Mouse (Mus musculus): ENCODE measurements around the gene Cep131. TPM values are rescaled to one million over a fixed set of nuclear protein-coding genes. Genes with fewer than 3 reads are reported as not detected.

Cep131 gene
- 6.5 and 7.0 TPM in 2 replicates for polyA plus RNA-seq (2015; fragmentation: Nextera tagmentation; extraction: Ambion mirVana)

DNA sequence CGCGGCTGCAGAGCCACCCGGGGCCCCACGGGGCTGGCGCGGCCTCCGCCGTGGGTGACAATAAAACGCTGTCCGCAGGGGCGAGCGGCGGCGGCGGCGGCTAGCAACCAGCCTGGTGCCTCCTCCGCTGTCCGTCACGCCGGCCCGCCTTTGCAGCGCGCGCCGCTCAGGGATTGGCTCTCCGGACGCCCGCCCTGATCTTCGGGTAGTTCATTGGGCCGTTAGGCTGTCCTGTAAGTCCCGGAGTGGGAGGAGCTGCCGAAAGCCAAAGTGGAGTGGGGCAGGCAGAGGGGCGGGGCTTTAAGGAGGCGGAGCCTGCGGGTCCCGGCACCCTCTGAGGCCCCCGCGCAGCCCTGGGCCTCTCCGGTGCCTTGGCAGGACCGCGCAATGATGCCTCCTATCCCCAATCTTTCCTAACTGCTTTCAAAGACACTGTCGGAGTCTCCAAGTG, at the start of gene Cep131:
Gene Cep131, minus strand, starts transcription at position 126 of the 451 bp plus-strand sequence.

GRCm38 (mm10) chr11:120098588-120099511, 12.2 kb upstream of the Cep131 start, which contains the start of the genes Tepsin and Ndufaf8:
Gene Tepsin (minus strand): TSS chr11:120098731.
Gene Ndufaf8 (plus strand): TSS chr11:120098928.

DNA sequence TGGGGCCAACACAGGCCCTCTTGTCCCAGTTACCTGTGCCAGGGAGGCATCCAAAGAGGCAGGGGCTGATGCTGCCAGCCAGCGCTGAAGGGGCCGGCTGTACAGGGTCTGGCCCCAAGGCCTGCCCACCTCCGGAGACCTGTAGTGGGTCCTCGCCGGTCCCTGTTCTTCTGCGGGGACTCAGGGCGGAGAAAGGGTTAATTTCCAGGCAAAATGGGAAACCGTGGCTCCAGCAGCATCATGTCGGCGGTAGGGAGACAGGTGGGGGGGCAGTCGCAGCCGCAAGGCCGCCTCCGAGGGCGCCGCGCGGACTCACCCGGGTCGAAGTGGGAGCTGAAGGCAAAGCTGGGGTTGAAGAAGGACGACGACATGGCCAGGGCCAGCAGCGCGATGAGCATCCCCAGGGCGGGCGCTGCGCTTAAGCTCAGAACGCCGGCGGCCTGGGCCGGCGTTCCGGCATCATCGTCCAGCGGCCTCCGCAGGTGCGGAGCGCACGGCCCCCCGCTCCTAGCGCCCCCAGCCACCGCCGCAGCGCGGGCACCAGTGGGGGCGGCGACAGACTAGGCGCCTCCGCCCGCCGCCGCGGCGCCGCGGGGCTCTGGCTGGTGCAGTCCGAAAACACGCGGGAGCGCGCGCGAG, 40.0 kb downstream of the Cep131 start, which contains the start of gene Aatk:
Gene Aatk, minus strand, starts transcription at position 615 of the 639 bp plus-strand sequence.

MicroRNA genes within 50 kb of the gene (microRNA counts, 519-probe panel; counts per million panel counts)
- microRNA mmu-miR-338-3p (2,983 counts per million, percentile 46 among the panel's probes with 10 or more counts), microRNA mmu-miR-338-5p (1,384 counts per million, percentile 9 among the panel's probes with 10 or more counts)

Small RNAs within 50 kb of the gene (microRNA-seq; reads per million reads assigned to microRNA genes)
- gene Gm25948 (not detected), gene Mir3065 (not detected), gene Mir338 (not detected)

Other genes with a start within 250 kb of the Cep131 start
- gene Chmp6, start 173.4 kb downstream of the Cep131 start, polyA plus RNA-seq (2015; fragmentation: Nextera tagmentation; extraction: Ambion mirVana) = 67.6 and 71.7 TPM in 2 replicates
- gene Baiap2, start 144.1 kb downstream of the Cep131 start, polyA plus RNA-seq (2015; fragmentation: Nextera tagmentation; extraction: Ambion mirVana) = 14.0 and 17.3 TPM in 2 replicates
- gene Aatk, start 39.7 kb downstream of the Cep131 start, polyA plus RNA-seq (2015; fragmentation: Nextera tagmentation; extraction: Ambion mirVana) = 1.4 and 1.7 TPM in 2 replicates
- 10.1 and 10.2 TPM in 2 replicates for gene Tepsin, start 11.9 kb upstream of the Cep131 start, polyA plus RNA-seq (2015; fragmentation: Nextera tagmentation; extraction: Ambion mirVana)
- 86.2 and 95.8 TPM in 2 replicates for gene Ndufaf8, start 12.1 kb upstream of the Cep131 start, polyA plus RNA-seq (2015; fragmentation: Nextera tagmentation; extraction: Ambion mirVana)
- 48.3 and 51.8 TPM in 2 replicates for gene Slc38a10, start 64.5 kb upstream of the Cep131 start, polyA plus RNA-seq (2015; fragmentation: Nextera tagmentation; extraction: Ambion mirVana)
- gene Bahcc1, start 146.1 kb upstream of the Cep131 start, polyA plus RNA-seq (2015; fragmentation: Nextera tagmentation; extraction: Ambion mirVana) = 1.5 and 1.6 TPM in 2 replicates